Mouse (Mus musculus) limb, embryonic 15.5 days (tissue): ENCODE measurements at regions not wholly inside any gene's neighbourhood (a gene's known extent, or its start where the extent isn't known, plus 50 kb on each side); places are given as distances from the start of the nearest gene placed in this dataset.

Experiments used
- ATAC-seq: fragments of 200-750 bp; cut with Nextera tagmentation; 2 replicates; pipeline ENCODE4 v1.8.0; 2017; ENCODE audit warnings: low read depth, moderate TSS enrichment; ENCODE audit not compliant: insufficient number of reproducible peaks, low FRiP score, low TSS enrichment
- H3K27ac ChIP-seq: fragments of 300-500 bp; sonication (generic); 2 replicates; pipeline ENCODE4 v1.5.1; 2015; ENCODE audit warnings: moderate library complexity, mild to moderate bottlenecking, inconsistent platforms
- H3K27me3 ChIP-seq: fragments of 300-500 bp; sonication (generic); 2 replicates; pipeline ENCODE4 v1.6.1; 2015; ENCODE audit warnings: inconsistent platforms
- H3K36me3 ChIP-seq: fragments of 300-500 bp; sonication (generic); 2 replicates; pipeline ENCODE4 v1.6.1; 2015; ENCODE audit warnings: inconsistent platforms
- H3K4me1 ChIP-seq: fragments of 300-500 bp; sonication (generic); 2 replicates; pipeline ENCODE4 v1.6.1; 2015; ENCODE audit warnings: inconsistent platforms
- H3K4me2 ChIP-seq: fragments of 300-500 bp; sonication (generic); 2 replicates; pipeline ENCODE4 v1.6.1; 2015; ENCODE audit warnings: mild to moderate bottlenecking, inconsistent platforms
- H3K4me3 ChIP-seq: fragments of 300-500 bp; sonication (generic); 2 replicates; pipeline ENCODE4 v1.5.1; 2015; ENCODE audit warnings: mild to moderate bottlenecking, inconsistent platforms
- H3K9ac ChIP-seq: fragments of 300-500 bp; sonication (generic); 2 replicates; pipeline ENCODE4 v1.6.1; 2015; ENCODE audit warnings: inconsistent platforms
- H3K9me3 ChIP-seq: fragments of 300-500 bp; sonication (generic); 2 replicates; pipeline ENCODE4 v1.6.1; 2016; ENCODE audit warnings: inconsistent platforms
- WGBS: fragments of 180-500 bp; shearing (Covaris S2); methylation state at CpG from one replicate; pipeline ENCODE4 v1.1.7; 2015; 5-methylcytosine and 5-hydroxymethylcytosine counted together

GRCm38 (mm10) chr2:174532671-174533363 lies 59.9 kb upstream of the Prelid3b start:
- H3K9me3 ChIP-seq, result no peaks in the 10 kb centered on the region
- H3K27me3 ChIP-seq, result no peaks in the 10 kb centered on the region
- H3K27ac ChIP-seq, result no peak overlapping the region
- ATAC-seq, result no peak
- H3K36me3 ChIP-seq, result no peaks in the 10 kb centered on the region
- no peak overlapping the region for H3K4me3 ChIP-seq
- H3K9ac ChIP-seq, result no peak overlapping the region
- H3K4me1 ChIP-seq, result no peaks in the 10 kb centered on the region
- H3K4me2 ChIP-seq, result no peak overlapping the region
- 47% methylated on average over 12 of the region's 12 CpGs for WGBS

GRCm38 (mm10) chr2:174540717-174541116 lies 67.8 kb upstream of the Prelid3b start:
- WGBS, result 40% methylated on average over 5 of the region's 5 CpGs
- H3K4me1 ChIP-seq, result 0 out of 2 replicates have a peak, but pooled peaks cover 3% of the 10 kb centered on the region
- H3K36me3 ChIP-seq, result no peaks in the 10 kb centered on the region
- no peak for ATAC-seq
- no peak overlapping the region for H3K27ac ChIP-seq
- H3K9me3 ChIP-seq, result no peaks in the 10 kb centered on the region
- H3K27me3 ChIP-seq, result no peaks in the 10 kb centered on the region
- no peak overlapping the region for H3K9ac ChIP-seq
- no peak overlapping the region for H3K4me2 ChIP-seq
- H3K4me3 ChIP-seq, result no peak overlapping the region

- Histone ChIP-seq H3K36me3 (no peaks in the 10 kb centered on the region), H3K4me2 (no peak overlapping the region), H3K9ac (no peak overlapping the region), H3K27me3 (no peaks in the 10 kb centered on the region), H3K4me3 (no peak overlapping the region), H3K4me1 (no peaks in the 10 kb centered on the region), H3K9me3 (no peaks in the 10 kb centered on the region), H3K27ac (no peak overlapping the region)
- WGBS, result 81% methylated on average over 3 of the region's 3 CpGs
- ATAC-seq, result no peak
These were observed 74.3 kb upstream of the Prelid3b start for GRCm38 (mm10) chr2:174547207-174547606.

GRCm38 (mm10) chr2:174547701-174548100 lies 74.8 kb upstream of the Prelid3b start:
- no peaks in the 10 kb centered on the region for H3K36me3 ChIP-seq
- H3K4me2 ChIP-seq, result no peak overlapping the region
- H3K9me3 ChIP-seq, result no peaks in the 10 kb centered on the region
- ATAC-seq, result no peak
- WGBS, result 81% methylated on average over 6 of the region's 6 CpGs
- H3K9ac ChIP-seq, result no peak overlapping the region
- no peak overlapping the region for H3K27ac ChIP-seq
- H3K4me3 ChIP-seq, result no peak overlapping the region
- no peaks in the 10 kb centered on the region for H3K4me1 ChIP-seq
- H3K27me3 ChIP-seq, result no peaks in the 10 kb centered on the region

- H3K9me3 ChIP-seq, result no peaks in the 10 kb centered on the region
- H3K27me3 ChIP-seq, result no peaks in the 10 kb centered on the region
- H3K9ac ChIP-seq, result no peak overlapping the region
- 78% methylated on average over 4 of the region's 4 CpGs for WGBS
- ATAC-seq, result no peak
- no peak overlapping the region for H3K4me2 ChIP-seq
- H3K36me3 ChIP-seq, result no peaks in the 10 kb centered on the region
- H3K27ac ChIP-seq, result no peak overlapping the region
- H3K4me3 ChIP-seq, result no peak overlapping the region
- H3K4me1 ChIP-seq, result no peaks in the 10 kb centered on the region
These were observed 75.9 kb upstream of the Prelid3b start for GRCm38 (mm10) chr2:174548776-174549175.

GRCm38 (mm10) chr2:174555778-174556177 lies 82.9 kb upstream of the Prelid3b start:
- no peak overlapping the region for H3K9ac ChIP-seq
- no peaks in the 10 kb centered on the region for H3K27me3 ChIP-seq
- H3K27ac ChIP-seq, result no peak overlapping the region
- H3K4me3 ChIP-seq, result no peak overlapping the region
- H3K4me2 ChIP-seq, result no peak overlapping the region
- 84% methylated on average over 11 of the region's 11 CpGs for WGBS
- no peak for ATAC-seq
- H3K36me3 ChIP-seq, result no peaks in the 10 kb centered on the region
- H3K9me3 ChIP-seq, result no peaks in the 10 kb centered on the region
- H3K4me1 ChIP-seq, result no peaks in the 10 kb centered on the region

GRCm38 (mm10) chr2:174561828-174562429 lies 81.4 kb upstream of the Zfp831 start:
- Histone ChIP-seq H3K36me3 (no peaks in the 10 kb centered on the region), H3K4me2 (no peak overlapping the region), H3K4me1 (peaks cover 5% of the 10 kb centered on the region; the same call in 1 of the 2 replicates), H3K4me3 (no peak overlapping the region), H3K27ac (no peak overlapping the region), H3K27me3 (no peaks in the 10 kb centered on the region), H3K9ac (no peak overlapping the region), H3K9me3 (no peaks in the 10 kb centered on the region)
- no peak for ATAC-seq
- WGBS, result 30% methylated on average over 7 of the region's 7 CpGs

- H3K27me3 ChIP-seq, result no peaks in the 10 kb centered on the region
- ATAC-seq, result no peak
- WGBS, result 84% methylated on average over 3 of the region's 3 CpGs
- peaks cover 5% of the 10 kb centered on the region; the same call in 1 of the 2 replicates for H3K4me1 ChIP-seq
- H3K4me3 ChIP-seq, result no peak overlapping the region
- H3K27ac ChIP-seq, result no peak overlapping the region
- no peak overlapping the region for H3K4me2 ChIP-seq
- H3K36me3 ChIP-seq, result no peaks in the 10 kb centered on the region
- no peak overlapping the region for H3K9ac ChIP-seq
- H3K9me3 ChIP-seq, result no peaks in the 10 kb centered on the region
These were observed 79.4 kb upstream of the Zfp831 start for GRCm38 (mm10) chr2:174563917-174564316.

- WGBS, result 36% methylated on average over 5 of the region's 5 CpGs
- H3K27me3 ChIP-seq, result no peaks in the 10 kb centered on the region
- no peaks in the 10 kb centered on the region for H3K36me3 ChIP-seq
- no peaks in the 10 kb centered on the region for H3K9me3 ChIP-seq
- no peak overlapping the region for H3K4me3 ChIP-seq
- no peak overlapping the region for H3K9ac ChIP-seq
- H3K27ac ChIP-seq, result 0 out of 2 replicates have a peak overlapping the region, but pooled peaks have one; percentile 14
- no peak overlapping the region for H3K4me2 ChIP-seq
- peaks cover 5% of the 10 kb centered on the region; the same call in 1 of the 2 replicates for H3K4me1 ChIP-seq
- ATAC-seq, result no peak
These were observed 78.5 kb upstream of the Zfp831 start for GRCm38 (mm10) chr2:174564817-174565216.

- no peak; the same call in 1 of the 2 replicates for ATAC-seq
- Histone ChIP-seq H3K9ac (no peak overlapping the region), H3K27ac (peak overlapping the region; percentile 51; the same call in 1 of the 2 replicates), H3K4me3 (no peak overlapping the region), H3K4me1 (peaks cover 5% of the 10 kb centered on the region; the same call in 1 of the 2 replicates), H3K4me2 (no peak overlapping the region), H3K9me3 (no peaks in the 10 kb centered on the region), H3K27me3 (no peaks in the 10 kb centered on the region), H3K36me3 (no peaks in the 10 kb centered on the region)
- 73% methylated on average over 7 of the region's 7 CpGs for WGBS
These were observed 77.4 kb upstream of the Zfp831 start for GRCm38 (mm10) chr2:174565891-174566290.

GRCm38 (mm10) chr2:174566752-174567151 lies 76.6 kb upstream of the Zfp831 start:
- Histone ChIP-seq H3K27me3 (no peaks in the 10 kb centered on the region), H3K4me1 (peaks cover 5% of the 10 kb centered on the region; the same call in 1 of the 2 replicates), H3K4me3 (no peak overlapping the region), H3K4me2 (no peak overlapping the region), H3K36me3 (no peaks in the 10 kb centered on the region), H3K27ac (no peak overlapping the region), H3K9me3 (no peaks in the 10 kb centered on the region), H3K9ac (no peak overlapping the region)
- ATAC-seq, result no peak
- WGBS, result 73% methylated on average over 4 of the region's 4 CpGs

GRCm38 (mm10) chr2:174574804-174575507 lies 68.4 kb upstream of the Zfp831 start:
- no peaks in the 10 kb centered on the region for H3K9me3 ChIP-seq
- no peak for ATAC-seq
- no peak overlapping the region for H3K27ac ChIP-seq
- no peak overlapping the region for H3K9ac ChIP-seq
- no peaks in the 10 kb centered on the region for H3K27me3 ChIP-seq
- 49% methylated on average over 7 of the region's 7 CpGs for WGBS
- no peaks in the 10 kb centered on the region for H3K36me3 ChIP-seq
- H3K4me1 ChIP-seq, result peaks cover 9% of the 10 kb centered on the region; the same call in 1 of the 2 replicates
- no peak overlapping the region for H3K4me2 ChIP-seq
- no peak overlapping the region for H3K4me3 ChIP-seq
